9 mouse cellular contexts compared by ENCODE assay signal in genomic region chr16:12154476-12154875, GRCm38 (mm10).
DNase-seq lines count a peak whose midpoint lies in the region; ATAC-seq and TF ChIP-seq lines count a peak whose summit lies in the region.
"Had no signal": no experiment of that assay in that cellular context is flagged by ENCODE, and none has a peak within 500 bp of the region (broad histone marks: within the 10 kb centered on the region; RNA-seq: fewer than 3 reads in every experiment).

No protein-coding gene starts in this region.

- TF ChIP-seq POLR2A in olfactory bulb, adult 2 months (IDR thresholded peaks at IDR 0.05; ENCODE audit: insufficient read depth, low read depth, low read length), result no peak

- intact Hi-C loops in gastrocnemius, postnatal 14 days (cut with DNase I; ENCODE audit: low total_unique reads), result no loop called here

- DNase-seq in adrenal gland, postnatal 10 days, result peak; percentile 5
- no peak for DNase-seq in adrenal gland, postnatal 25 days
- DNase-seq in kidney, postnatal 14 days, result peak; percentile 2
- no peak for DNase-seq in kidney, adult 8-10 months
- peak; percentile 5 for DNase-seq in gastrocnemius, postnatal 14 days
- DNase-seq in thymus, postnatal 14 days, result no peak

- 53% methylated on average over 2 of the region's 2 CpGs for WGBS in olfactory bulb, adult 2 months

- H3K27ac ChIP-seq in olfactory bulb, adult 2 months (ENCODE audit: insufficient read depth, low read depth, low read length), result 0 out of 2 replicates have a peak overlapping the region, but pooled peaks have one; percentile 21
- H3K27ac ChIP-seq: limb, embryonic 15.5 days had no signal

- peaks cover 4% of the 10 kb centered on the region; the same call in 1 of the 2 replicates for H3K4me1 ChIP-seq in olfactory bulb, adult 2 months (ENCODE audit: control insufficient read depth, insufficient read depth, low read length)
- H3K4me1 ChIP-seq: limb, embryonic 15.5 days had no signal

- TF ChIP-seq CTCF in olfactory bulb, adult 2 months (IDR thresholded peaks at IDR 0.05; ENCODE audit: insufficient read depth, low read depth, low read length), result no peak

- no peak overlapping the region for H3K4me3 ChIP-seq in olfactory bulb, adult 2 months (ENCODE audit: insufficient read depth, low read depth, low read length)
- H3K4me3 ChIP-seq: limb, embryonic 15.5 days had no signal

- no peak for ATAC-seq in megakaryocyte, adult 5-6 weeks (ENCODE audit: poor library complexity, severe bottlenecking)

Comparison
In these comparisons a context has a peak if more than half of its experiments do, and no peak if none do; other contexts are left out.
1. DNase-seq: peak in adrenal gland, postnatal 10 days (single experiment), kidney, postnatal 14 days (single experiment) and gastrocnemius, postnatal 14 days (single experiment); none in adrenal gland, postnatal 25 days (single experiment), kidney, adult 8-10 months (0 of 2) and thymus, postnatal 14 days (single experiment).